Mouse (Mus musculus): ENCODE results near the gene Ano1.

Ano1 gene

GRCm38 (mm10) chr7:144751833-144752232 lies at the start of gene Ano1:
Ano1 (minus strand) TSS chr7:144751974.
- DNase-seq (ENCODE audit: low spot score in 2 of 2): no peak

GRCm38 (mm10) chr7:144798471-144798870 lies 46.7 kb upstream of the Ano1 start:
- DNase-seq (ENCODE audit: low spot score in 2 of 2): no peak

- DNase-seq (ENCODE audit: low spot score in 2 of 2): no peak
These were observed 45.4 kb upstream of the Ano1 start for GRCm38 (mm10) chr7:144796986-144797735.

GRCm38 (mm10) chr7:144795976-144796474 lies 44.3 kb upstream of the Ano1 start:
- DNase-seq (ENCODE audit: low spot score in 2 of 2): no peak

GRCm38 (mm10) chr7:144793296-144793695 lies 41.5 kb upstream of the Ano1 start:
- DNase-seq (ENCODE audit: low spot score in 2 of 2): no peak

- DNase-seq (ENCODE audit: low spot score in 2 of 2): no peak
These were observed 39.7 kb upstream of the Ano1 start for GRCm38 (mm10) chr7:144791426-144791825.

- DNase-seq (ENCODE audit: low spot score in 2 of 2): no peak
These were observed 38.1 kb upstream of the Ano1 start for GRCm38 (mm10) chr7:144789601-144790556.

GRCm38 (mm10) chr7:144788631-144789030 lies 36.9 kb upstream of the Ano1 start:
- DNase-seq (ENCODE audit: low spot score in 2 of 2): no peak

- no peak for DNase-seq (ENCODE audit: low spot score in 2 of 2)
These were observed 35.7 kb upstream of the Ano1 start for GRCm38 (mm10) chr7:144787501-144787900.

GRCm38 (mm10) chr7:144786571-144786970 lies 34.8 kb upstream of the Ano1 start:
- DNase-seq (ENCODE audit: low spot score in 2 of 2): peak in 1 of 2 experiments; percentile 48

GRCm38 (mm10) chr7:144784176-144784575 lies 32.4 kb upstream of the Ano1 start:
- DNase-seq (ENCODE audit: low spot score in 2 of 2): no peak

GRCm38 (mm10) chr7:144782402-144782801 lies 30.6 kb upstream of the Ano1 start:
- DNase-seq (ENCODE audit: low spot score in 2 of 2): no peak

- DNase-seq (ENCODE audit: low spot score in 2 of 2): peak in 1 of 2 experiments; percentile 43
These were observed 29.6 kb upstream of the Ano1 start for GRCm38 (mm10) chr7:144781337-144781736.

- no peak for DNase-seq (ENCODE audit: low spot score in 2 of 2)
These were observed 28.4 kb upstream of the Ano1 start for GRCm38 (mm10) chr7:144780190-144780589.

GRCm38 (mm10) chr7:144779691-144780090 lies 27.9 kb upstream of the Ano1 start:
- DNase-seq (ENCODE audit: low spot score in 2 of 2): no peak

- DNase-seq (ENCODE audit: low spot score in 2 of 2): no peak
These were observed 26.0 kb upstream of the Ano1 start for GRCm38 (mm10) chr7:144777805-144778204.

- DNase-seq (ENCODE audit: low spot score in 2 of 2): peak; percentile 73 to 89
These were observed 24.2 kb upstream of the Ano1 start for GRCm38 (mm10) chr7:144775804-144776447.

GRCm38 (mm10) chr7:144775214-144775613 lies 23.4 kb upstream of the Ano1 start:
- DNase-seq (ENCODE audit: low spot score in 2 of 2): no peak

GRCm38 (mm10) chr7:144774283-144774682 lies 22.5 kb upstream of the Ano1 start:
- no peak for DNase-seq (ENCODE audit: low spot score in 2 of 2)

- DNase-seq (ENCODE audit: low spot score in 2 of 2): no peak
These were observed 18.3 kb upstream of the Ano1 start for GRCm38 (mm10) chr7:144770116-144770515.

- DNase-seq (ENCODE audit: low spot score in 2 of 2): no peak
These were observed 17.8 kb upstream of the Ano1 start for GRCm38 (mm10) chr7:144769434-144770080.

Data from spleen, postnatal 10 days (tissue).